Mouse (Mus musculus) left cerebral cortex, postnatal 10 days (tissue): Measurements from ENCODE around the gene Ube2cbp. TPM values are rescaled to one million over a fixed set of nuclear protein-coding genes. Genes with fewer than 3 reads are reported as not detected.

Experiments
- DNase-seq, 2 experiments: peaks; one replicate each; pipeline ENCODE4 v3.0.0; 2021 to 2022; ENCODE audit warnings: low spot score in 2 of 2, mixed read lengths in 1 of 2; ENCODE audit errors: extremely low spot score in 1 of 2
- intact Hi-C: fragments of 180-260 bp; cut with DNase I; formaldehyde crosslinking; loops from one replicate; pipeline ENCODE4 v1.15.1; 2025
- total RNA-seq, 2 experiments: library from RNA; stranded (reverse); gene quantifications; 2 replicates each; pipeline ENCODE4 v1.2.3; 2021

Ube2cbp gene
- total RNA-seq, 2 experiments from 2014 or later = 4.4 to 5.9 TPM

- intact Hi-C loops = no loop called here
- no peak for DNase-seq
Measured at GRCm38 (mm10) chr9:86269541-86269940, 195.2 kb downstream of the Ube2cbp start.

GRCm38 (mm10) chr9:86266658-86267057 is 198.1 kb downstream of the Ube2cbp start:
- intact Hi-C loops = no loop called here
- DNase-seq = no peak

Other genes starting within 250 kb of the Ube2cbp start
- gene Dop1a, start 2.2 kb upstream of the Ube2cbp start, total RNA-seq = 10 to 100 TPM; 53.4 to 55.1 TPM
- 10 to 100 TPM; 18.1 to 21.7 TPM for gene Pgm3, start 106.9 kb upstream of the Ube2cbp start, total RNA-seq
- 10 to 100 TPM; 41.4 to 42.8 TPM for gene Rwdd2a, start 107.0 kb upstream of the Ube2cbp start, total RNA-seq
- 10 to 100 TPM; 76.3 to 77.7 TPM for gene Me1, start 231.0 kb upstream of the Ube2cbp start, total RNA-seq